Mouse (Mus musculus) gastrocnemius, postnatal 25 days (tissue): Measurements from ENCODE around the gene Spns3. TPM values are rescaled to one million over a fixed set of nuclear protein-coding genes. Genes with fewer than 3 reads are reported as not detected.
"Not testable (repeated sequence)": the region's sequence is repeated elsewhere in the genome, so short reads cannot be mapped to it uniquely, and the experiment has no call there.

Source experiments
- DNase-seq: peaks from one replicate; pipeline ENCODE4 v3.0.0; 2022
- total RNA-seq, 2 experiments: library from RNA; stranded (reverse); gene quantifications; 1 replicate in 1 of 2; 2 replicates in 1 of 2; pipeline ENCODE4 v1.2.3; 2021

The Spns3 gene
- total RNA-seq, 2 experiments from 2014 or later, result 0.11 to 0.26 TPM

DNA sequence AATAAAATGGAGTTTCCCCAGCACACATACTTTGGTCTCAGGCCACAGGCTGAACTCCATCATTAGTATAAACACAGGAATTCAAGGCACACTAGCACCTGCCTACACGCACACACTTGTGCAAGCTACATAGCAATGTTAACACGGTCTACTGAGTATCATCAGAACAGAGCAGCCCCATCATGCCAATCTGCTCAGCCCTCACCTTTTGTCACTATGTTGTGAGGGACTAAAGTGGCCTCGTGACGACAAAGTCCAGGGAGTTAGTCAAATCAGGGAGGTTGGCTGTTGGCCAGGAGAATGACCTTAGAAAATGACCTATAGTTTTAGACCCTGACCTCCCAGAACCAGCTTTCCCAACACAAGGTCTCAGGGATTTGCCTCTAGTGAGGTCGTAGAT lies 7.8 kb upstream of the Spns3 start:
- no peak for DNase-seq

DNA sequence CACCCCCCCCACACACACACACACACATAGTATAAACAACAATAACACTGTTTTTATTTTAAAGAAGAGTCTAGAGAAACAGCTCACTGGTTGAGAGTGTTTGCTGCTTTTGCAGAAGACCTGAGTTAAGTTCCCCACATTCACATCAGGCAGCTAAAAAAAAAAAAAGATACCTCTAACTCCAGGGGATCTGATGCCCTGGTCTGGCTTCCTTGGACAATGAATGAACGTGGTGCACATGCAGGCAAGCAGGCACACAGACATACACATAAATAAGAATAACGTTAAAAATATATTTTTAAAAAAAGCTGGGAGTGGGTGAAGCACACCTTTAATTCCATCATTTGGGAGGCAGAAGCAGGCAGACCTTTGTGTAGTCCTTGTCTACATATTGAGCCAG lies 6.6 kb upstream of the Spns3 start:
- no peak for DNase-seq

DNA sequence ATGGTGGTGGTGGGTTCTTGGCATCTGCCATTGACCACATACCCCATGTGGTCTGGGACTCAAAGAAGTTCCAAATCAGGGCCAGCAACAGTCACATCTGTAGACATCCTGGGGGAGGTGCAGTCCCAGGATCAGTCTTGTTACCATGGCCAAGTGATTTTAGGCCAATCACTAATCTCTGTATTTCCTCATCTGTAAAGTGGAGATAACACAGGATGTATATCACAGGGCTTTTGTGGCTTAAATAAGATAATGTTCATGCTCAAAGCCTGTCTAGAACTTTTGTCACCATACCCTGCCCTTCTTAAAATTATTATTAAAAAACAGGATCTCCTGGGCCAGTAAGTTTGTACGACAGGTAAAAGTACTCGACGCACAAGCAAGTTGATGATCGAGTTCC lies 6.2 kb upstream of the Spns3 start:
- no peak for DNase-seq

DNA sequence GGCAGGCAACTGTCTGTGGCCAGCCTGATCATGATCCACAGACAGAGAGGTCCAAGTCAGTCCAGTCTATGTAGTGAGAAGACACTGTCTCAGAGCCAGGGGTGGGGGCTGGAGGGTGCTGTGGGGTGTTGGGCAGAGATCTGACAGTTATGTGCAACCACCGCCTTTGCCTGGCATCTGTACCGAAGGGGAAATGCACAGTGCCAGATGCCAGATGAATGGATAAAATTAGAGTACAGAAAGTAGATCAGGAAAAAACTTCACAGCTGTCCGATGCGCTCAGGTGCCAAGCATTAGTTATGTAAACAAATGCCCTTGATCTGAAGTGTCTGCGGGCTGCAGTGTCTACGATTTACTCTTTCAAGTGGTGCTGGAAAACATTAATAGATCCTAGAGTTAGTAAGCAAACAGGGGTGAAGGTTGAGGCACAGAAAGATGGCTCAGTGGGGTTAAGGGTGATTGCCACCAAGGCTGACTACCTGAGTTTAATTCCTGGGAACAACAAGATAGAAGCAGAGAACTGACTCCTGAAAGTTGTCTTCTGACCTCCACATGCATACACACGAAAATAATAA lies 1.3 kb upstream of the Spns3 start:
- DNase-seq, result peak; percentile 68

DNA sequence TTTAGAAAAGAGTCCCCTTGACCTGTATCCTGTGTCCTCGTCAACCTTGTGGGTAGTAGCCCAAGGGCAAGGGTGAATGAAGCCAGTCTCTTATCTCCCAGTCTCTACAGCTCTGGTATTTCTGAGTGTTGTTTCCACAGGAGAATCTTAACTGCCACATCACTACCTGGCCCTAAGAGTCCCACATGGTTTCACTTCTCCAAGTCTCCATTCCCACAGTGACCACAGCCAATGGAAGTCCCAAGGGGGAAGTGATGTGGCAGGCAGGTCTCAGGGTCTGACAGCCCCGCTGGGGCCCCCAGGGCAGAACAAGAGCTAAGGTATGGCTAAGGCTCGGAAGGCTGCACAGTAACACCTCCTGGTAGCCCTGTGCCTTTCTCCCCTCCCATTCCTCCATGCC lies 3.1 kb downstream of the Spns3 start:
- DNase-seq, result no peak

DNA sequence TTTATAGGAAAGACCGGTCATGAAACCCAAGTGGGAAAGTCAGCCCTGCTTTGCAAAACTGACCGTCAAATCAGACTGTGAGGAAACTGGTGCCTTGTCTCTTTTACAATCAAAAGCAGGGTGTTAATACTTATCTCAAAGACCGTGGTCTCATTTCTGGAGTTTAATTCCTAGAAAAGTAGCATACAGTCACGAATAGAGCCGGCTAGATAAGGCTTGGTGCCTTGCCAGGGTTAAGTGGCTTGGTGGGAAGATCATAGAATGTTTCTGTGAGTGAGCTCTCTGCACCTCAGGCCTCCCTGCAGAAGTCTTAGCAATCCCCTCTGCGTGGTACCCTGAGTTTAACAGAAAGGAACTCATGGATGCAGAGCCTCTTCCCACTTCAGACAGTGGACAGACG lies 5.6 kb downstream of the Spns3 start:
- no peak for DNase-seq

DNA sequence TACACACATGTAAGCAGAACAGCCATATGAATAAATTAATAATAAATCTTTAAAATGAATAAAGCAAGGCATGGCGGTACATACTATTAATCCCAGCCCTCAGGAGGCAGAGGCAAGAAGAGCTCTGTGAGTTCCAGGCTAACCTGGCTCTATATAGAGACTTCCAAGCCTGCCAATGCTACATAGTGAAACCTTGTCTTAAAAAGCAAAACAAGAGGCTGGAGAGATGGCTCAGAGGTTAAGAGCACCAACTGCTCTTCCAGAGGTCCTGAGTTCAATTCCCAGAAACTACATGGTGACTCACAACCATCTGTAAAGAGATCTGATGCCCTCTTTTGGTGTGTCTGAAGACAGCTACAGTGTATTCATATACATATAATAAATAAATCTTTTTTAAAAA lies 6.6 kb downstream of the Spns3 start:
- DNase-seq, result not testable (repeated sequence)

DNA sequence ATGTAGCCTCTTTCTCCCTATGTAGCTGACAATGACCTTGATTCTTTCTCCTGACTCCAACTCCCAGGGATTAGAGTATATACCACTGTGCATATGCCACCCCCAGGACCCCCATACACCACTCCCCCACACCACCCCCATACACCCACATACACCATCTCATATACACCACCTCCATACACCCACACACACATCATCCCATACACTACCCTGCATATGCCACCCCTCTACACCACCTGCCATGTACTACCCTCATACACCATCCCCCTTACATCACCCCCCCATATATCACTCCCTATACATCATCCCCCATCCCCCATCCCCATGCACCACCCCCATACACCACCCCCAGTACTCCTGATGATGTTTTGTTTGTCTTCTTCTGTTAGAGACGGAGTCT lies 7.7 kb downstream of the Spns3 start:
- no peak for DNase-seq

DNA sequence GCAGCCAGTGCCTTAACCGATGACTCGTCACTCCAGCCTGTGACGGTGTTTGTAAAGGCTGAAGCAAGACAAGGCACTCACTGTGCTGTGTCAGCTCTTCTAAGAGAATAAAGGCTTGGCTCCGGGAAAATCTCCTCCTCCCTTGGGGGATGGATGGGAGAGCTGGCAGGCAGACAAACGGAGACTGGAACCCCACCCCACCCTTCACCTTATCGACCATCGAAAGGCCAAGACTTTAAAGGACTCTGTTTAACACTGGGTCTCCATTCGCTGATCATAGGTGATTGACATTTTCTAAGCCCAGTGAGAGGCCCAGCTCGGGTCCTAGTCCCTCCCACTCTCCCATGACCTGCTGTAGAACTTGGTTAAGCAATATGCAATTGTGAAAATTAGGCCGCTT lies 8.4 kb downstream of the Spns3 start:
- DNase-seq, result no peak

DNA sequence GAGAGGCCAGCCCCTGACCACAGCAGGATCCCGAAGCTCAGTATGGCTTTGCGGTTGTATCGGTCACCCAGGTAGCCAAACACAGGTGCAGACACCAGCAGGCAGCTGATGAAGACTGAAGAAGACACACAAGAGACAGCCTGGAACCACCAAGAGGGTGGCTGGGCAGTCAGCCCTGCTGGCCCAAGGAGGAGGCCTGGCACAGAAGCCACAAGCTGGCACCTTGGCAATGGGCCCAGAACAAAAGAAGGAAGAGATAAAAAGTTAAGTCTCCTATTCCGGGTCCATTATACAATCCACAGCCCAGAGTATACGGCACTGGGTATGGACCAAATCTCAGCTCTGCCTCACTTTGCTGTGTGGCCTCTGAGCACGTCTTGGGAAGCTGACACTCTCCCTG lies 9.9 kb downstream of the Spns3 start:
- peak; percentile 35 for DNase-seq

DNA sequence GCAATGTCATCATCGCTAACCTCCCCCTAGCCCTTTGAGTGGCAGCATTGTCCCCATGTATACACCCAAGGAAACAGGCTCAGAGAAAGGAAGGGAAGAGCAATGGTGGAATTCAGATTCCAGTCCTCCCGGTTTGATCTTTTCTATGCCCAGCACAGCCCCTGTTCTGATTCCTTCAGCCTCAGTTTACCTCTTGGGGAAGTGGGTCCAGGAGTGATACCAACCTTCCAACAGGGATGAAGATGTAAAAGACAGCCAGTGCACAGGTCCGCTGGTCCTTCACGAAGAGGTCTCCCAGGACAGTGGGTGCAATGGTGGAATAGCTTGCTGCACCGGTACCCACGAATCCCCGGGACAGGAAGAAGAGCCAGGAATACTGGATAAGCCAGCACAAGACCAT lies 11.5 kb downstream of the Spns3 start:
- DNase-seq, result no peak

DNA sequence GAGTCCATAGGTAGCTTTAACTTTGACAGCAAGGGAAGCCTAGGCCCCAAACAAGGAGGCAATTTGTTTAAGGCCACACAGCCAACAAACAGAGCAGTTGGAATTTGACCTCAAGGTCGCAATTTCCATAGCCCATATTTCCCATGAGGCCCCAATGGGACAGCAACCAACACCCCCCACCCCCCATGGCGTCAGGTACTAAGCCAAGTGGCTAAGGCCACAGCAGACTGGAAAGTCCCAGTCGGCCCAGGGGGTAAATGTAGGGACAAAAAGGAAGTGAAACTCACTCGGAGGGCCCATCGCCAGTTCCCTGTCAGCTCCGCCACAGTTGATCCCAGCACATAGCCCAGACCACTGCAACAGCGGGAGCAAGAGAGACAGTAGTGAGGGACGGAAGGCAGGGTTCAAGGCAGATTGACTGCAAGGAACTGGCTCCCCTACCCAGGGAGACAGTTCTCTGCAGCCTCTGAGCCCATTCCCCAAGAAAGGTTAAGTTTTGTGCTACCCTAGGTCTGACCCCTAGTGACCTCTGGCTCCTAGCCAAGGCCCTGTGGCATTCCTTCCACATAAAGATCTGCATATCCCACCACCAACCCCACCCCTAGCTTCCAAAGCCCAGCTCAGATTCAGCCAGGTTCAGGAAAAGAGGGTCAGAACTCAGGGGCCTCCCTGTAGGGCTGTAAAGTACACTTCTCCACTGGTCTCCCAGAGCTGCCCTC lies 12.1 kb downstream of the Spns3 start:
- peak; percentile 28 for DNase-seq

DNA sequence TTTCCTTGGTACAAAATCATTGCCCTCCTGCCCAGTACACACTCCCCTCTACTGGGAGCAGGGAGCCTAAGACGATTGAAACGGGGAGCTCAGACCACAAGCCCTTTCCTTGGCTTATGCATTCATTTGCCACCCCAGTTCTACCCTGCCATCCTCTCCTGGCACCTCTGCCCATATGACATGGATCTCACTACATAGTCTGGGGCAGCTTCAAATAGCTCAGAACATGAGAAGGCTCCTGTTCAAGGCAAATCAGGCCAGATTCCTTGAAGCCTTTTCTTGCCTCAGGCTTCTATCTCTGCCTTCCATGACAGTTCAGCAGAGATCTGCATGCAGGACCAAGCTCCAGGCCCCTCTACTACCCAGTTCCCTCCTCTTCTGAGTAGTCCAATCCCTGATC lies 12.8 kb downstream of the Spns3 start:
- DNase-seq, result no peak

DNA sequence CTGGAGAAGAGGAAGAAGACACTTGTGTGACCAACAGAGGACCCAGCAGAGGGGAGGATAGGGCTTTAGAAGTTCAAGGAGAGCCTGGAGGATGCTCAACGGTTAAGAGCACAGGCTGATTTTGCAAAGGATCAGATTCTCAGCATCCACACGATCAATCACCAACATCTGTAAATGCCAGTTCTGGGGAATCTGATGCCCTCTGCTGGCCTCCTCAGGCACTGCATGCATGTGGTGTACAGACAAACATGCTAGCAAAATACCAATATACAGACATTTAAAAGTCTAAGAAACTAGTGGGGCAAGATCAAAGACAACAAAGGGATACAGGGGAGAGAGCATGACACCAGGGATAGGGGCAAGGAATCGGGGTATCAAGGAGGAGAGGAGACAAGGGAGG lies 14.8 kb downstream of the Spns3 start:
- no peak for DNase-seq

DNA sequence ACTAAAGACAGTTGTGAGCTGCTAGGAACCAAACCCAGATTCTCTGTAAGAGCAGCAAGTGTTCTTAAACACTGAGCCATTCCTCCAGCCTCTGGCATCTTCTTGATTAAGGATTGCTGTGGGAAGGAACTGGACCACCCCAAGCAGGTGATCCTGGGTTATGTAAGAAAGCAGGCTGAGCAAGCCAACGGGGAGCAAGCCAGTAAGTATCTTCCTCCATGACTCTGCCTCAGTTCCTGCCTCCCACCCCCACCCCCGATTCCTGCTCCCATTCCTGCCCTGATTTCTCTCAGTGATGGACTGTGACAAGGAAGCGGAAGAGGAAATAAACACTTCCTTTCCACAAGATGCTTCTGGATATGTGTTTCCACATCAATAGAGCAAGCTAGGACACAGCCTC lies 17.4 kb downstream of the Spns3 start:
- no peak for DNase-seq

DNA sequence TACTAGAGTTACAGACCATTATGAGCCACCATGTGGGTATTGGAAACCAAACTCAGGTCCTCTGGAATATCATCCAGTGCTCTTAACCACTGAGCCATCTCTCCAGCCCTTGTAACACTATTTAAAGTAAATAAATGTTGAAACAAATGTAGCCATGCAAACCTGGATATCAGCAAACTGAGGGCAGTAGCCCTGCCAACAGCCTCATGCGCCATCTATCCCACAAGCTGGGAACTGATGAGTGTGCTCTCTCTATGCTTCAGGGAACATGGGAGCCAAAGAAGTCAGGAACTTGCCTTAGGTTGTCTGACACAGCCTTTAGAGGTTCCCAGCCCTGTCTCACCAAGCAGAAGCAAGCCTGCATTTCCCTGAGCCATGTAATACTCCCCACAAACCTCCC lies 18.7 kb downstream of the Spns3 start:
- DNase-seq, result no peak

DNA sequence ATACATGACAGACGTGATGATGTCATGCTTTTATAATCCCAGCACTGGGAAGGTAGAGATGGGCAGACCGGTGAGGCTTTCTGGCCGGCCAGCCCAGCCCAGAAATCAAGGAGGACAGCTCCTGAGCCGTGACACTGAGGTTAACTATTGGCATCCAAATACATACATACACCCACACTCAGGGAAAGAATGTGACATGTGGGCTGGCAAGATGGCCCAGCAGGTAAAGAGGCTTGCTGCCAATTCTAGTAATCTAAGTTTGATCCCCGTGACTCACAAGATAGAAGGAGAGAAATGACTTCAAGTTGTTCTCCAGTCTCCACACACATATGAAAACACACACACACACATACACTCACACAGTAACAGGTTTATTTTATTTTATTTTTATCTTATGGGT lies 19.2 kb downstream of the Spns3 start:
- DNase-seq, result no peak

DNA sequence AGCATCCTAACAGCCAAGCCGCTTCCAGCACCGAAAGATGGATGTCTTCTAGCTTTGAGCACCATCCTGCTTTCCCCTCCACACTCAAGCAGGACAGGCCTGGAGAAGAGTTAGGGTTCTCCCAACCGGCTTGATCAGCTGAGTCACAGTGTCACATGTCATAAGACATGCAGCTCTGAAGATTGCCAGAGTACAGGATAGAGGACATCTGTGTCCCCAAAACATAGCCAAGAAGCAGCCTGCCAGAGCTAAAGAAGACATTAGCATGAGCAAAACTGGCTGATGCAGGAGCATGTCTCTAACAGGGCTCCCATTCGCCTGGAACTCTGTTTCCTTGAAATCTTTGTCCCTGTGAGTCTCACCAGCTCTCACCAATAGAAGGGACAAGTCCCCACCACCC lies 24.1 kb downstream of the Spns3 start:
- no peak for DNase-seq

DNA sequence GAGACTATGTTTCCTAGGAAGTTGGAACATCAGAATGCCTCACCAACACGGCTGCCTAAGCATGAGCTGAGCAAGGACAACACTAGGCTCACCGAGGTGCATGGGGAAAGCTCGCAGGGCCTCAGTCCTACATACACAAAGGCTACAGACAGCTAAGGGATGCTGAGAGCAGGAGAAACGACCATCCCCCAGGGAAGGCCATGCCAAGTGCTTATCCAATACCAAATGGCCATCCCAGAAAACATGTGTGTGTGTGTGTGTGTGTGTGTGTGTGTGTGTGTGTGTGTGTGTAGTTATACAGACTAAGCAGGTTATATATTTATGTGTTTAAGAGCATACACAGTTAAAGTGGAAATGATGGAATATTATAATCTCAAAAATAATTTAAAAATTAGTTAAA lies 26.6 kb downstream of the Spns3 start:
- DNase-seq, result no peak

DNA sequence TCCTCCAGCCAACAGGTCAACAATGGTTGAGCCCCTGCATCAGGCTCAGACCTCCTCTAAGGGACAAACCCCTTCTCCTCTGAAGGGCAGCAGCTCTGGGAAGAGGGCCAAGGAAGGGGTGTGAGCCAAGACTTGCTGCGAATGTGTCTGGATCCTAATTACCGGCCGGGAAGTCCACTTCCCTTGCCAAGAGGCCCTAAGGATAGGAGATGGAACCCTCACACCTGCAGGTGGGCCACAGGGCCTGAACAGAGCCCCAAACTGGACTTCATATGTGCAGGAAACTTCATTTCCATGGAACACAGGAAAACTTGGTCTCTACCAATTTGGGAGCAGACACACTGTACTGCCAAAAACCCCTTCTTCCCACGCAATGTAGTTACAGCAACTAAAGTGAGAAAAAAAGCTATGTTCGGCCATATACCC lies 27.7 kb downstream of the Spns3 start:
- peak; percentile 62 for DNase-seq

DNA sequence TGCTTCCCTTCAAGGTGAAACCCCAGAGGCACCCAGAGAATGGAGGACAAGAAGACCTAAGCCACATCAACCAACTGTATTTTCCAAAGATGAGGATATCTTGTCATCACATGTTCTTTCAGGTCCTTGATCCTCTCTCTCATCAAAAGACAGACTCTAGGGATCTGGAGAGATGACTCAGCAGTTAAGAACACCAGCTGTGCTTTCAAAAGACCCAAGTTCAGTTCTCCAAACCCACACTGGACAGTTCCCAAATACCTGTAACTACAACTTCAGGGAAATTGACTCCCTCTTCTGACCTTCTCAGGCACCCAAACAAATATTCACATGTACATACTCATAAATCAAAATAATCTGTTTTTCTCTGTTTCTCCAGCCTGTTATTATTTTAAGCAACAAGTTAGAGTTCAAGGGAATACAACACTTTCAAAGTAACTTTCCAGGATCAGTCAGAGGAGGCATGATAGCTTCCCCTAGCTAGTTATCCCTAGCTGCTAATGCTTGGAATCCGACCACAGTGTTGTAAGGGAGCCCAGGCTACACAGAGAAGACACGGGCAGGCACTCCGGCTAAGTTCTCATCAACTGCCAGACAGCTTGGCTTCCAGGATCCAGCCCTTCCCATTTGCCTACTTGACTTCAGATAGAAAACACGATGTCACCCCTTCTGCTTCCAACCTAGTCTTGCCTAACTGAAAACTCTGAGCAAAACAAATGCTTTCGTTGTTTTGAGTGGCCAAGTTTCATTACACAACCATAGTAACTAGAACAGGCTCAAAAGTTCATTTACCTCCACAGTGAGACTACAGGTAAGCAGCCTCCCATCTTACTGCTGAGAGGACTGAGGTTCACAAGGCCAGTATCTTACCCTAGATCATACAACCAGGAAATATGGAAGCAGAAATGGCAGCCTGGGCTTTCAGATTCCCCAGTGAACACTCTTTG lies 28.4 kb downstream of the Spns3 start:
- peak; percentile 79 for DNase-seq

DNA sequence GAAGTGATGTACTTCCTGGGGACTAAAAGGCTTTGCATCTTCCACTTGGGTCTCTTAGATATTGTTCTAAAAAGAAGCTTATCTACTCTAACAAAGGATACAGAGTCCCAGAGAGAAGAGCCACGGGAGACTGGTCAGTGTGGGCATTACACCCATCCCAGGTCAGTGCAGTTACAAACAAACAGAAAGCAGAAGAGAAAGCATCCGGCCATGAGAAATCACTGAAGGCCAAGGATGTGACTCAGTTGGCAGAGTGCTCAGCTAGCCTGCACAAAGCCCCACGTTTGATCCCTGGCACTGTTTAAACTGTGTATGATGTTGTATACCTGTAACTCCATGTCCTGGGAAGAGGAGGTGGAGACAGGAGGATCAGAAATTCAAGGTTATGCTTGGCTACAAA lies 30.4 kb downstream of the Spns3 start:
- no peak for DNase-seq

DNA sequence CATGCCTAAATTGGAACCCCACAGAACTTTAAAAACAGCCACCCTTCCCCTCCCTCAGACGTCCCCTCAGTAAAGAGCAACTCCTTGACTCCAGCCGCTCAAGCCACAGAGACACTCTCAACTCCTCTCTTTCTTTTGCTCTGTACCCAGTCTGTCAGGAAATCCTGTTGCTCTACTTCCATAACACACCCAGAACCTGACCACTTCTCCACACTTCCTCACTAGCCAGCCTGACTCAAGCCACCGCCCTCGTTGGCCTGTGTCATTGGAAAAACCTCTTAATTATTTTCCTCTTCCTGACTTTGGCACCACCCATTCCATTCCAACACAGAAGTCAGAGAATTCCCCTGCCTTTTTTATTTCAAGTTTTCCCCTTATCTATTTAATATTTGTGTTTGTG lies 31.1 kb downstream of the Spns3 start:
- DNase-seq, result no peak
